Mouse (Mus musculus) neural tube, embryonic 13.5 days (tissue): ENCODE data around the gene BC029722. TPM values are rescaled to one million over a fixed set of nuclear protein-coding genes. Genes with fewer than 3 reads are reported as not detected.
A peak's percentile ranks its signal among the peaks of the same experiment; 100 is the strongest.
"Not testable (repeated sequence)": the region's sequence is repeated elsewhere in the genome, so short reads cannot be mapped to it uniquely, and the experiment has no call there.

ENCODE experiments used
- ATAC-seq: fragments of 200-750 bp; cut with Nextera tagmentation; 2 replicates; pipeline ENCODE4 v1.8.0; 2017; ENCODE audit warnings: low read depth, mild to moderate bottlenecking, moderate TSS enrichment, moderate library complexity
- H3K27ac ChIP-seq: fragments of 300-500 bp; sonication (generic); replicated peaks from 2 replicates; pipeline ENCODE4 v1.5.1; 2015; ENCODE audit warnings: moderate library complexity, mild to moderate bottlenecking, inconsistent platforms
- H3K27me3 ChIP-seq: fragments of 300-500 bp; sonication (generic); 2 replicates; pipeline ENCODE4 v1.6.1; 2015; ENCODE audit warnings: mild to moderate bottlenecking, inconsistent platforms
- H3K36me3 ChIP-seq: fragments of 300-500 bp; sonication (generic); 2 replicates; pipeline ENCODE4 v1.6.1; 2015; ENCODE audit warnings: mild to moderate bottlenecking, inconsistent platforms
- H3K4me1 ChIP-seq: fragments of 300-500 bp; sonication (generic); replicated peaks from 2 replicates; pipeline ENCODE4 v1.6.1; 2015; ENCODE audit warnings: inconsistent platforms
- H3K4me2 ChIP-seq: fragments of 300-500 bp; sonication (generic); 2 replicates; pipeline ENCODE4 v1.6.1; 2015; ENCODE audit warnings: inconsistent platforms, mild to moderate bottlenecking, moderate library complexity
- H3K4me3 ChIP-seq: fragments of 300-500 bp; sonication (generic); 2 replicates; pipeline ENCODE4 v1.5.1; 2015; ENCODE audit warnings: mild to moderate bottlenecking, inconsistent platforms
- H3K9ac ChIP-seq: fragments of 300-500 bp; sonication (generic); 2 replicates; pipeline ENCODE4 v1.6.1; 2015; ENCODE audit warnings: moderate library complexity, mild to moderate bottlenecking, inconsistent platforms
- H3K9me3 ChIP-seq: fragments of 300-500 bp; sonication (generic); 2 replicates; pipeline ENCODE4 v1.6.1; 2016; ENCODE audit warnings: inconsistent platforms
- WGBS: fragments of 180-500 bp; shearing (Covaris S2); methylation state at CpG from one replicate; pipeline ENCODE4 v1.1.7; 2015; 5-methylcytosine and 5-hydroxymethylcytosine counted together
- polyA plus RNA-seq: library from polyadenylated mRNA; unstranded; fragments of >200 nt; fragmentation: Nextera tagmentation; extraction: Ambion mirVana; gene quantifications from 2 replicates; pipeline ENCODE4 v1.2.1, GENCODE M21; 2015

The BC029722 gene
- polyA plus RNA-seq, 1 experiment from 2014 or later = 28.7 TPM

DNA sequence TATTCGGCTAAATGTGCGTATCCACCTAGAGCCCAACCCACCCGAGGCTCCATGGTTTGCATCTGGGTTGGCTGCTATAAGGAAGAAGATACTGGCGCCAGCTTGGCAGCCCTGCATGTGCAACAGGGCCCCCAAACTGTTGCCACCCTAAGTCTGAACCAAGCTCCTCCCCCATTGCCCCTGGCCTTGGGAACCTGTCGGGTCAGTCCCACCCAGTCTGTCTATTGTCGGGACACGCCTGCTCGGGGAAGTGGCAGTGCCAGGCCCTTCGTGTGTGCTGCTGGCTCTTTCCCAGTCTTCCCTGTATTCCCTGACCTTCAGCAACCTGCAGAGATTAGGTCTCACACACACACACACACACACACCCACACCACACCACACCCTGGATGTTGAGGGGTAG, 15.5 kb upstream of the BC029722 start, which contains the start of gene Fam83c:
Fam83c (minus strand) TSS at position 123 of the 400 bp plus-strand sequence.
- Histone ChIP-seq H3K4me1 (no peaks in the 10 kb centered on the region), H3K36me3 (no peaks in the 10 kb centered on the region), H3K9ac (no peak within 1 kb of the TSS), H3K27me3 (no peaks in the 10 kb centered on the region), H3K4me3 (no peak within 1 kb of the TSS), H3K27ac (no peak within 1 kb of the TSS), H3K9me3 (no peaks in the 10 kb centered on the region), H3K4me2 (no peak within 1 kb of the TSS)
- no peak for ATAC-seq
- WGBS = 70% methylated on average over 9 of the region's 9 CpGs

DNA sequence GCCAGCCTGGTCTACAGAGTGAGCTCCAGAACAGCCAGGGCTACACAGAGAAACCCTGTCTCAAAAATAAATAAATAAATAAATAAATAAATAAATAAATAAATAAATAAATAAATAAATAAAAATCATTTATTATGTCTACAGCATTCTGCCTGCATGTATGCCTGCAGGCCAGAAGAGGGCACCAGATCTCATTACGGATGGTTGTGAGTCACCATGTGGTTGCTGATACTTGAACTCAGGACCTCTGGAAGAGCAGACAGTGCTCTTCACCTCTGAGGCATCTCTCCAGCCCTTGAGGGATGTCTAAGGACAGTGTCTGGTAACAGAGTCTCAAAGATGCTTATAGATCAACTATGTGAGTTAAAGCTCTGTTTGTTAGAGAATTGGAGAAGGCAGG, 12.9 kb upstream of the BC029722 start:
- not testable (repeated sequence) for ATAC-seq
- WGBS = 64% methylated on average over 1 of the region's 1 CpGs

DNA sequence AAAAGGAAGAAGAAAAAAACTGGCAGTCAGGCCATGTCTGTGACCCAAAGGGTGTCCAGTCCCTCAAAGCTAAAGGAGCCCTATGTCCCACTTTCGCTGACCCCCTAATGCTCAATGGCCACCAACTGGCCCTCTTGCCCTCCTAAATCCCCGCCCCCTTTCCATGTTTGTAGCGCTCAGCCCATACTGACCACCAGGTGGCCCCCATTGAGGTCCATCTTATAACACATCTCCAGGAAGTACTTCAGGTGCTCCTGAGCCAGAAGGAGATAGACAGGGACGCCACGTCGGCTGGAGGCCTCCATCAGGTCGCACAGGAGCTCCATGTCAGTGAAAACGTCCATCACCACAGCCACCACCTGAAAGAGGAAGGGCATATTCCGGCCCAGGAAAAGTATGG, 12.1 kb upstream of the BC029722 start:
- 60% methylated on average over 9 of the region's 9 CpGs for WGBS
- Histone ChIP-seq H3K4me3 (no peak overlapping the region), H3K4me2 (no peak overlapping the region), H3K9ac (no peak overlapping the region), H3K9me3 (no peaks in the 10 kb centered on the region), H3K27ac (no peak overlapping the region), H3K4me1 (peaks cover 17% of the 10 kb centered on the region), H3K36me3 (no peaks in the 10 kb centered on the region), H3K27me3 (no peaks in the 10 kb centered on the region)
- no peak for ATAC-seq

More for the DNA sequence above, 12.9 kb upstream of the BC029722 start:
- H3K4me1 ChIP-seq = peaks cover 14% of the 10 kb centered on the region
- not testable (repeated sequence) for H3K4me2 ChIP-seq, H3K27ac ChIP-seq, H3K36me3 ChIP-seq, H3K4me3 ChIP-seq, H3K27me3 ChIP-seq, H3K9me3 ChIP-seq, H3K9ac ChIP-seq

DNA sequence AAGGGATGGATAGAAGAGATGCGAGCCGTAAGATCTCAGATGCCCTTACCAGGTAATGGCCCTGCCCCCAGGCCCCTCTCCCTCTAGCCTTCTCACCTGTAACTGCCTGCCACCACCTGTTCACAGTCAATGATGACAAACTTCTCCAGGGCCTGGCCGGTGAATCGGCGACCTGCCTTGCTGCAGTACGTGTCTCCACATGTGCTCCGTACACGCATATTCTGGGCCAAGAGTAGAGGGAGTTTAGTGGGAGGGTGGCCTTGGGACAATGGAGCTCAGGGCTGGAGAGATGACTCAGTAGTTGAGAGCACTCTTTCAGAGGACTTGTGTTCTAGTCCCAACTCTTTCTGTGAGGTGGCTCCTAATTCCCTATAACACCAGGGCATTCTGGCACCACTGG, 11.6 kb upstream of the BC029722 start:
- WGBS = 91% methylated on average over 8 of the region's 8 CpGs
- Histone ChIP-seq H3K9ac (no peak overlapping the region), H3K4me1 (peaks cover 18% of the 10 kb centered on the region), H3K9me3 (no peaks in the 10 kb centered on the region), H3K4me3 (no peak overlapping the region), H3K27ac (no peak overlapping the region), H3K27me3 (no peaks in the 10 kb centered on the region), H3K36me3 (no peaks in the 10 kb centered on the region), H3K4me2 (no peak overlapping the region)
- ATAC-seq = no peak

DNA sequence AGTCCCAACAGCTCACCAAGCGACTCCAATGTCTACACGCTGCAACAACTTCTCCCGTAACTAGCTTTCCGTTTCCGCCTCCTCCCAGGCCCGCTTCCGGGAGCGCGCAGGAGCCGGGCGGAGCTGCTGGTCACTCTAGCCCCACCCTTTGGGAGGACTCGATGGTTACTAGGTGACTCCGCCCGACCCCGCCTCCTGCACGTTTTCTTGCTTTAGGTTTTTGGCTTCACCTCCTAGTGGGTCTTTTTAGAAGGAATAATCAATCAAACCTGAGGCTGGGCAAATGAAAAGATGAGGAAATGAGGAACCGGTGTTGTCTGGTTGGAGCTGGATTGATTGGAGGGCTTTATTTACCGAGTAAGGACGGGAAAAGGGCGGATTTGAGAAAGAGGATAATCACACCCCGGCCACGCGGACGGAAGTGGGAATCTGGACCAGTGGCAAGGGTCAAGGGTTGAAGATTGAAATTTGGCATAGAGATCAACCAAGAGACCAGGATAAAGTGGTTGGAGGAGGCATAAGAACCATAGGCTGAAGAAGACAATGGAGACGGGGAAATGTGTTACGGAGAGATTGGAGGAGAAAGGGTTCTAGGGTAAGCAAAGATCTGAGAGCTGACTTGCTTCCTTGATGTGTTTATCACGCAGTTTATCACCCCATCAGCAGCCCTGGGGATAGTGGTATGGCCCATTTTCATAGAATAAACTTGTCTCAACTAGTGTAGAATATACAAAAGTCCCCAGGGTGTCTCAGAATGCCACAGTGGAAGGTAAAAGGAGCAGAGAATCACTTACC, 7.6 kb upstream of the BC029722 start, which contains the start of gene Eif6:
Eif6 (minus strand) TSS at position 296 of the 795 bp plus-strand sequence.
- ATAC-seq = peak; percentile 93
- Histone ChIP-seq H3K4me2 (peak within 1 kb of the TSS; percentile 82), H3K9ac (peak within 1 kb of the TSS; percentile 76), H3K4me3 (peak within 1 kb of the TSS; percentile 75), H3K27me3 (no peaks in the 10 kb centered on the region), H3K4me1 (peaks cover 28% of the 10 kb centered on the region), H3K9me3 (no peaks in the 10 kb centered on the region), H3K36me3 (peaks cover 22% of the 10 kb centered on the region), H3K27ac (peak within 1 kb of the TSS; percentile 67)
- 2% methylated on average over 27 of the region's 27 CpGs for WGBS

DNA sequence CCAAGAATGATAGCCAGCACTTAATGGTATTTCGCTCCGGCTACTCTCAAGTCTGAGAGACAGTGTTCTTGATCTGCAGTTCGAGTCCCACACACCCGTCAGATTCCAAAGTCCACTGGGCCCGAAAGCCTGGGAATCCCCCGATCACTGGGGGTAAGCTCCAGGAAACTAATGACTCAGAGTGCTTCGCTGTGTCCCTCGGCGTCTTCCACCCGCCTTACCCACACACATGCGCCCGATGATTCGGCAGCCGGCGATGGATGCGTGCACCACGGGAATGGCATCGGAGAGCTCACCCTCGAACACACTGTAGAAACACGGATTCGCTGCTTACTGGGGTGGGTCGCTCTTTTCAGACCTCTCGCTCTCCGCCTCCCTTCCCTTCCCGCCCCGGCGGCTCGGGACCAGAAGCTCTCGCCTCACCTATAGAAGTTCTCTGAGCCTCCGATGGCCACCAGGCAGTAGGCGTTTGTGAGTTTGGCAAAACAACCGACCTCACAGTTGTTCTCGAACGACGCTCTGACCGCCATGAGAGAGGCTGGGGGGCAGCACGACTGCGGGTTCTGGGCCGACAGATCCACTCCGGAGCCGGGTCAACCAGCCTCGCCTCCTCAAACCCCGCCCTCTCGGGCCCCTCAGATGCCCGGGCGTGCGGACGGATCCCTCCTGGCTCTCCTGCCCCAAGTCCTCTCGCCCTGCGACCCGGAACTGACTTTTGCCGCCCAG, 6.8 kb upstream of the BC029722 start:
- Histone ChIP-seq H3K9me3 (no peaks in the 10 kb centered on the region), H3K36me3 (peaks cover 28% of the 10 kb centered on the region), H3K4me1 (peaks cover 28% of the 10 kb centered on the region), H3K27me3 (no peaks in the 10 kb centered on the region), H3K27ac (peak overlapping the region; percentile 67), H3K4me2 (peak overlapping the region; percentile 82), H3K9ac (peak overlapping the region; percentile 76), H3K4me3 (peak overlapping the region; percentile 75)
- peak; percentile 15 for ATAC-seq
- WGBS = 3% methylated on average over 52 of the region's 52 CpGs

DNA sequence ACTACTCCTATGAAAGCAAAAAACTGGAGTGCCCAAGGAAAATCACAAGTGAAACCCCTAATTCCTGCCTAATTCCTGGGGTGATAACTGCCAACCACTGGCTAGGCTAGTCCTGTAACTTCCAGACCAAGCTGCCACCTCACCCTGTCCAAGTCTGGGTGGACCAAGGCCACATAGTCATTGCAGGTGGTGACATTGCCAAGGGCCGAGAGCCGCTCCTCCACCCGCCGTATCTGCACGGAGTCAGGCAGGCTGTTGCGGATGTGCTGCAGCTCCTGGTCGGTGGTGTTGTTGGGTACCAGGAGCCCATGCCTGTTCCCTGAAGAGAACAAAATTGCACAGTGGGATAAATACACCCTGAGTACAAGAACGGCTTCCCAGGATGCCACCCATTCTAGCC, 4.5 kb upstream of the BC029722 start:
- ATAC-seq = no peak
- no peaks in the 10 kb centered on the region for H3K27me3 ChIP-seq
- peaks cover 38% of the 10 kb centered on the region for H3K36me3 ChIP-seq
- no peak overlapping the region for H3K9ac ChIP-seq
- H3K4me2 ChIP-seq = no peak overlapping the region
- no peak overlapping the region for H3K27ac ChIP-seq
- H3K4me1 ChIP-seq = peaks cover 44% of the 10 kb centered on the region
- H3K4me3 ChIP-seq = no peak overlapping the region
- no peaks in the 10 kb centered on the region for H3K9me3 ChIP-seq
- WGBS = 95% methylated on average over 8 of the region's 8 CpGs

DNA sequence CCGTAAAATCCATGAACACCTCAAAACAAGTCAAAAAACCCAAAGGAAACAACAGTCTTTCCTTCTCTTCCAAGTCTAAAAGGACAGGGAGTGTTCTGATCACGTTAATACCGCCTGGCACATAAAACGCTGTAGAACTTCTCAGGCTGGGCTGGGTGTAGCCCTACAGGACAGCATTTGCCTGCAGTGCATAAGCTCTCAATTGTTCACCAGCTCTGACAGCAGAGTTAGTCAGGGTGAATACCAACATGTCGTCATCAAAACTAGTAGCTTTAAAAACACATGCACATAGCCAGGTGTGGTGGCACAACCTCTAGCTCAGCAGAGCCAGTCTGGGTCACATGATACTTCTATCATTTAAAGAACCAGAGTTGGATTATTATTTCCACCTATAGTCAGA, 1.6 kb upstream of the BC029722 start:
- peaks cover 46% of the 10 kb centered on the region for H3K36me3 ChIP-seq
- peaks cover 44% of the 10 kb centered on the region for H3K4me1 ChIP-seq
- ATAC-seq = no peak
- H3K27ac ChIP-seq = no peak overlapping the region
- no peak overlapping the region for H3K4me2 ChIP-seq
- H3K9me3 ChIP-seq = no peaks in the 10 kb centered on the region
- no peak overlapping the region for H3K9ac ChIP-seq
- 95% methylated on average over 5 of the region's 5 CpGs for WGBS
- H3K27me3 ChIP-seq = no peaks in the 10 kb centered on the region
- H3K4me3 ChIP-seq = no peak overlapping the region

DNA sequence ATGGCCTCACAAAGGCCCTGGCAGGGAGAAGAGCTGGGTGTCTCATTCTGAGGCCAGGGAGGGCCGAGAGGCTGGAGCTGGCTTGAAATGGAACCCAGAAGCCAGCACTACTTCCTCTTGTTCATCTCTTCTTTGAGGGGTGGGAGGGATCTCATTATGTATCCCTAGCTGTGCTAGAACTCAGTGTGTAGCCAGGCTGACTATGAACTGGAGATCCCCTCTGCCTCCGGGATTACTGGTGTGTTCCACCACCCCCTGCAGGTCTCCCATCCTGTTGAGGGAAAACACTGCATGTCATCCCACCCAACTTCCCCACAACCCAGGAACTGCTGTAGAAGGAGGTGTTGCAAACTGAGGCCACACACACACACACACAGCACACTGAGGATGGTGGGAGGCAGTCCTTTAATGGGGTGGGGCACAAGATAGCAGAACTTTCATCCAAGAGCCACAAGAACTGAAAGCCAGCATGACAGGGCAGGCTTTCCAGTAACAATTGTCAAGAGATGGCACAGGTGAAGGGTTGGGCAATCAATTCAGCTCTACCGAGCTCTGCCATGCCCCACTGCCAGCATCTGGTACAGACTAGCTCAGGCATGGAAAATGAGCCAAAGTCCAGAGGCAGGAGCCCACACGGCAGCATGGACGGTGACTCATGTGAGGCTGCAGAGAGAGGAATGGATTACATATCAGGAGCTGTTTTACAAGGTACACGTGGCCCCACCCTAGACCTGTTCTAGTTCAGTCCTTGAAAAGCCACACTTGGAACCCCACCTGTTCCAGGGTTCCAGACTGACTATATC, 424 bp upstream of the BC029722 start:
- H3K4me1 ChIP-seq = peaks cover 35% of the 10 kb centered on the region
- peak overlapping the region; percentile 77 for H3K9ac ChIP-seq
- no peaks in the 10 kb centered on the region for H3K9me3 ChIP-seq
- H3K4me2 ChIP-seq = peak overlapping the region; percentile 65
- H3K27me3 ChIP-seq = no peaks in the 10 kb centered on the region
- WGBS = 60% methylated on average over 6 of the region's 6 CpGs
- peaks cover 56% of the 10 kb centered on the region for H3K36me3 ChIP-seq
- peak overlapping the region; percentile 87 for H3K27ac ChIP-seq
- peak overlapping the region; percentile 56 for H3K4me3 ChIP-seq
- peak; percentile 24 for ATAC-seq

DNA sequence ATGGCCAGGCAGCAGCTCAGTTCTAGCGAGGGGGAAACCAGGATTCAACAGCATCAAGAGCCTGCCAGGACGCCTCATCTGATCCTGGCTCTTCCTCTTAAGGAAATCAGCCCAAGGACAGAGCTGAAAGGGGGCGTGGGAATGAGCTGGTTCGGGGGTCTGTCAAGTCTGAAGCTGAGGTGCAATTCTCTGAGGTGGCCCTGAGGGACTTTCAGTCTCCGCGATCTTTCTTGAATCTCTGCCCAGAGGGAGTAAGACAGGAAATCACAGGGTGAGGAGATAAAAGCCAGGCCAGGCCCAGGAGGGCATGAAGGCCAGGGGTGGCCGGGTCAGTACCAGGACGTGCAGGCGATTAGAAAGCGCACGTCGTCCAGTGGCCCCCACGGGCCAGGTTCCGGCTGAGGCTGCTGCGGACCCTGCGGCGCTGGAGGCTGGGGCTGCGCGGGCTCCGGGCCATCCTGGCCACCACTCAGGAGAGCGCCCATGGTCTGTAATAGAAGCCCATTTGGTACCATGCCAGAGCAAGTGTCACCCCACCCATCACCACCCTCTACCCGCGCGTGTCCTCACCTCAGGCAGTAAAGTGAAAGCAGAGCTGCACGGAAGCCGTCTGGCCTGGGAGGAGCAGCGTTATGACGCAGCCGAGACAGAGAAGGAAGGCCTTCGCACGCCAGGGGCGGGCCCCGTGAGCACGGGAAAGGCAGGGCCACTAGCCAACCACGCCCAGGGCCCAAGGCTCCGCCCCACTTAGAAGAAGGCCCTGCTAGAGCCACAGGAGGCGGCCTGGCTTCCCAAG, 432 bp downstream of the BC029722 start:
- Histone ChIP-seq H3K27me3 (no peaks in the 10 kb centered on the region), H3K9me3 (no peaks in the 10 kb centered on the region), H3K27ac (peak overlapping the region; percentile 87), H3K4me1 (peaks cover 35% of the 10 kb centered on the region), H3K4me2 (peak overlapping the region; percentile 65), H3K9ac (peak overlapping the region; percentile 77), H3K36me3 (peaks cover 61% of the 10 kb centered on the region), H3K4me3 (peak overlapping the region; percentile 56)
- peak; percentile 91 for ATAC-seq
- WGBS = under 1% methylated on average over 37 of the region's 37 CpGs
